Mouse (Mus musculus) E14TG2a.4 (cell line): ENCODE measurements at regions not wholly inside any gene's neighbourhood (a gene's known extent, or its start where the extent isn't known, plus 50 kb on each side); places are given as distances from the start of the nearest gene placed in this dataset.

Experiments used
- CTCF ChIP-seq: conservative IDR thresholded peaks from 2 replicates; pipeline ENCODE4 v1.5.1; 2014; ENCODE audit warnings: low read length
- POU5F1 ChIP-seq: IDR thresholded peaks from 2 replicates; pipeline ENCODE4 v1.6.1; 2014; ENCODE audit warnings: low read length, borderline replicate concordance

DNA sequence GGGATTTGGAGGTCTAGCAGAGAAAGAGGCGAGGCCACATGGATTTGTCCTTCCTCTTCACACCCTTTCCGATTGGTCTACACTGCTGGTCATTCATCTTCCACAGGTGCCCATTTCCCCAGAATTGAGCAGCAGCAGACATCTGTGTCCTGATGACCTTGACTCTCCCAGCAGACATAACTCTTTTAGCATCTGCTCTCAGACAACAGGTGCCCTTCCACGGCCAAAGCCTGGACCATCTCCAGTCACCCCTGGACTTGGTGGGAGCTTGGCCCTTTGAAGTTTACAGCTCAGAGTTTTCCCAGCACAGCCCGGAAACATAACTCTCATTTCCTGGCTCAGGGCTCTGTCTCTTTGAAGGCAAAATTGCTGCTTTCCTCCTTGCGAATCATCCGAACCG is 80.0 kb downstream of the Ttc32 start:
- no peak for TF ChIP-seq CTCF
- no peak for TF ChIP-seq POU5F1
